In genomic region chr3:85971599-85971975, GRCm38 (mm10) we compare ENCODE assay signal across 8 mouse cellular contexts. TPM values are rescaled to one million over a fixed set of nuclear protein-coding genes. Genes with fewer than 3 reads are reported as not detected.
DNase-seq lines count a peak whose midpoint lies in the region; ATAC-seq and TF ChIP-seq lines count a peak whose summit lies in the region.

No protein-coding gene starts in this region.

- H3K36me3 ChIP-seq in limb, embryonic 11.5 days (ENCODE audit: control insufficient read depth, insufficient read depth, low read length), result no peaks in the 10 kb centered on the region
- no peaks in the 10 kb centered on the region for H3K36me3 ChIP-seq in midbrain, embryonic 12.5 days

- H3K9ac ChIP-seq in limb, embryonic 11.5 days (ENCODE audit: low read length), result peak overlapping the region; percentile 87
- H3K9ac ChIP-seq in midbrain, embryonic 12.5 days (replicated peaks), result peak overlapping the region; percentile 79; the same call in 1 of the 2 replicates

- no peaks in the 10 kb centered on the region for H3K27me3 ChIP-seq in limb, embryonic 11.5 days (ENCODE audit: control insufficient read depth, insufficient read depth, low read length)
- peaks cover 9% of the 10 kb centered on the region; the same call in 1 of the 2 replicates for H3K27me3 ChIP-seq in midbrain, embryonic 12.5 days

- under 1% methylated on average over 13 of the region's 13 CpGs for WGBS in limb, embryonic 11.5 days
- WGBS in midbrain, embryonic 12.5 days, result under 1% methylated on average over 13 of the region's 13 CpGs

- peak; percentile 75 for ATAC-seq in limb, embryonic 11.5 days (ENCODE audit: insufficient number of reproducible peaks, low FRiP score, low TSS enrichment, low read depth)
- ATAC-seq in midbrain, embryonic 12.5 days (ENCODE audit: low FRiP score, low read depth), result peak; percentile 45; the same call in 1 of the 2 replicates
- ATAC-seq in CD4-positive, CD25-positive, alpha-beta regulatory T cell, adult 4 months, result no peak

- peak overlapping the region; percentile 93 for H3K4me3 ChIP-seq in gastrocnemius, adult 2 months
- H3K4me3 ChIP-seq in limb, embryonic 11.5 days (ENCODE audit: low read depth, low read length), result peak overlapping the region; percentile 66
- H3K4me3 ChIP-seq in midbrain, embryonic 12.5 days, result peak overlapping the region; percentile 83

- H3K4me2 ChIP-seq in limb, embryonic 11.5 days (ENCODE audit: low read depth, severe bottlenecking), result peak overlapping the region; percentile 83
- peak overlapping the region; percentile 88 for H3K4me2 ChIP-seq in midbrain, embryonic 12.5 days (replicated peaks)

- intact Hi-C loops in gastrocnemius, adult 2 months (cut with DNase I), result no loop called here

- H3K27ac ChIP-seq in gastrocnemius, adult 2 months, result peak overlapping the region; percentile 76
- H3K27ac ChIP-seq in limb, embryonic 11.5 days (replicated peaks; ENCODE audit: low read depth, low read length), result 0 out of 2 replicates have a peak overlapping the region, but pooled peaks have one; percentile 21
- no peak overlapping the region for H3K27ac ChIP-seq in midbrain, embryonic 12.5 days (replicated peaks)

- no peak for TF ChIP-seq CTCF in gastrocnemius, adult 2 months (IDR thresholded peaks at IDR 0.05)

- peaks cover 8% of the 10 kb centered on the region; the same call in 1 of the 2 replicates for H3K4me1 ChIP-seq in limb, embryonic 11.5 days (ENCODE audit: control insufficient read depth, insufficient read depth, low read length)
- peaks cover 10% of the 10 kb centered on the region; the same call in 1 of the 2 replicates for H3K4me1 ChIP-seq in midbrain, embryonic 12.5 days

- H3K9me3 ChIP-seq in limb, embryonic 11.5 days (ENCODE audit: control insufficient read depth, low read length), result no peaks in the 10 kb centered on the region
- H3K9me3 ChIP-seq in midbrain, embryonic 12.5 days, result no peaks in the 10 kb centered on the region

- DNase-seq in gastrocnemius, adult 2 months, result no peak
- DNase-seq in gastrocnemius, adult 8-10 months (ENCODE audit: low spot score in 2 of 2), result no peak
- DNase-seq in embryo, embryonic 11 days, result peak; percentile 48
- DNase-seq in heart, postnatal 4 days, result peak; percentile 11
- DNase-seq in limb, embryonic 11.5 days (ENCODE audit: low spot score), result peak; percentile 55
- DNase-seq in urinary bladder, adult 18-20 months (ENCODE audit: low spot score in 2 of 2), result no peak

RNA-seq across cellular contexts. Expression of gene Sh3d19, which starts 0.7 kb away (rescaled TPM):
- total RNA-seq in gastrocnemius, adult 2 months (2021), result 10 to 100 TPM; 12.5 to 13.2 TPM
- 1 to 10 TPM; 4.5 to 9.7 (median 7.4) TPM for total RNA-seq in gastrocnemius, adult 8-10 months (2022)
- total RNA-seq in heart, postnatal 4 days (2021), result 10 to 100 TPM; 21.4 to 21.5 TPM
- 19.4 and 22.8 TPM in 2 replicates for polyA plus RNA-seq in limb, embryonic 11.5 days (2014; fragmentation: Nextera tagmentation; extraction: Ambion mirVana)
- 8.9 and 9.7 TPM in 2 replicates for polyA plus RNA-seq in midbrain, embryonic 12.5 days (2016; fragmentation: Nextera tagmentation; extraction: Ambion mirVana)
- polyA plus RNA-seq in CD4-positive, CD25-positive, alpha-beta regulatory T cell, adult 4 months (2017; shearing (Covaris generic)), result 1 to 10 TPM; 1.0 to 2.0 TPM

RNA-seq across cellular contexts. Expression of gene Prss48, which starts 30.7 kb away (rescaled TPM):
- total RNA-seq in gastrocnemius, adult 2 months (2021), result not detected
- total RNA-seq in gastrocnemius, adult 8-10 months (2022), result not detected
- not detected for total RNA-seq in heart, postnatal 4 days (2021)
- polyA plus RNA-seq in limb, embryonic 11.5 days (2014; fragmentation: Nextera tagmentation; extraction: Ambion mirVana), result 0.21 TPM in 1 of 2 replicates, not detected in the other
- not detected in 2 replicates for polyA plus RNA-seq in midbrain, embryonic 12.5 days (2016; fragmentation: Nextera tagmentation; extraction: Ambion mirVana)
- not detected for polyA plus RNA-seq in CD4-positive, CD25-positive, alpha-beta regulatory T cell, adult 4 months (2017; shearing (Covaris generic))

Comparison
In these comparisons a context has a peak if more than half of its experiments do, and no peak if none do; other contexts are left out.
1. DNase-seq: peak in embryo, embryonic 11 days (single experiment), heart, postnatal 4 days (single experiment) and limb, embryonic 11.5 days (single experiment); none in gastrocnemius, adult 2 months (single experiment), gastrocnemius, adult 8-10 months (0 of 2) and urinary bladder, adult 18-20 months (0 of 2).
2. Peak in every context shown above with its lines, with median percentiles within 50 percentile points of each other: H3K4me3 ChIP-seq.